Mouse (Mus musculus) E14TG2a.4 (cell line): ENCODE measurements around the gene Sh3bgrl2.

Experiments
- CTCF ChIP-seq: conservative IDR thresholded peaks from 2 replicates; pipeline ENCODE4 v1.5.1; 2014; ENCODE audit warnings: low read length
- POU5F1 ChIP-seq: IDR thresholded peaks from 2 replicates; pipeline ENCODE4 v1.6.1; 2014; ENCODE audit warnings: low read length, borderline replicate concordance

DNA sequence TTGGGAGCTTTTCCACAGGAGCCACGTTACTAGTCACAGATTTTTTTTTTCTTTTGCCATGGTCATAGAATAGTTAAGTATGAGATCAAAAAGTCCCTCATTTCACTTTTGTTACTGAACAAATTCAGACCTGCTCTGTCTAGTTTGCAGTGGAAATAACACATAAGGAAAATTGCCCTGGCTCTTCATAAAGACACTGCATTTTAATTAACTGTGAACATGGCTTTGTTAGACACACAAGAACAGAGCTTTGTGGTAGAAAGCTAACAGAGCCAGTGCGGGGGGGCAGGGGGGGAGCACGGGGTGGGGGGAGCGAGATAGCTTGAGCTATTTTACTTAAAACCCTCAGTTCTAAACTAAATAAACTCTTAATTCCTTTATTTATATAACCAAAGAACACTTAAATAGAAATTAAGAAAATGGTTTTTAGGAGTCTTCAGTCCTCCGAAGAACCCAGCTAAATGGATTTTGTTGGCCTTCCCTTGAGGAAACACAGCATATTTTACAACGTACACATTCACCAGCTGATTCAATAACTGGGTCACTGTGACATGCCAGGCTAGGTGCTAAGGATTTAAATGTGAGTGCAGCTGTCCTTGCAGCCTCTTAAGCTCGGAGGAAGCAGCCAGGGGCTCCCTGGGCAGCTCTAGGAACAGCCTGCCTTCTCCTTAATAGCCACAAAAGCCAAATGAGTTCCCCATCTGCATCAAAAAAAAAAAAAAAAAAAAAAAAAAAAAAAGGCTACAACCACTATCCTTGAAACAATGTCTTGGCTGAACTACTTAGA, 100.0 kb downstream of the Sh3bgrl2 start:
- TF ChIP-seq CTCF (no peak), POU5F1 (no peak)
